Mouse (Mus musculus): ENCODE results near the gene Acot11. TPM values are rescaled to one million over a fixed set of nuclear protein-coding genes. Genes with fewer than 3 reads are reported as not detected.

Acot11 gene
- polyA plus RNA-seq (2014; fragmentation: Illumina TruSeq; extraction: RNeasy Lipid Tissue Mini Kit (QIAGEN cat#74804); ENCODE audit: low read depth, low replicate concordance) = 0.17 TPM

GRCm38 (mm10) chr4:106804910-106805274 is at the start of gene Acot11:
Gene Acot11, minus strand, starts transcription at chr4:106804998.

GRCm38 (mm10) chr4:106733636-106734035 is 71.2 kb downstream of the Acot11 start, which contains the start of gene Fam151a:
Gene Fam151a, plus strand, starts transcription at chr4:106733889.

GRCm38 (mm10) chr4:106730814-106731213 is 74.0 kb downstream of the Acot11 start, which contains the start of gene Mroh7:
Gene Mroh7, minus strand, starts transcription at chr4:106730925.

Other genes with a start within 250 kb of the Acot11 start
- gene Dhcr24, start 244.0 kb downstream of the Acot11 start, polyA plus RNA-seq (2014; fragmentation: Illumina TruSeq; extraction: RNeasy Lipid Tissue Mini Kit (QIAGEN cat#74804); ENCODE audit: low read depth, low replicate concordance) = 2.3 TPM
- gene Lexm, start 187.8 kb downstream of the Acot11 start, polyA plus RNA-seq (2014; fragmentation: Illumina TruSeq; extraction: RNeasy Lipid Tissue Mini Kit (QIAGEN cat#74804); ENCODE audit: low read depth, low replicate concordance) = 33.7 TPM
- not detected for gene Ttc22, start 182.6 kb downstream of the Acot11 start, polyA plus RNA-seq (2014; fragmentation: Illumina TruSeq; extraction: RNeasy Lipid Tissue Mini Kit (QIAGEN cat#74804); ENCODE audit: low read depth, low replicate concordance)
- gene Pars2, start 153.9 kb downstream of the Acot11 start, polyA plus RNA-seq (2014; fragmentation: Illumina TruSeq; extraction: RNeasy Lipid Tissue Mini Kit (QIAGEN cat#74804); ENCODE audit: low read depth, low replicate concordance) = 0.60 TPM
- gene Ttc4, start 126.1 kb downstream of the Acot11 start, polyA plus RNA-seq (2014; fragmentation: Illumina TruSeq; extraction: RNeasy Lipid Tissue Mini Kit (QIAGEN cat#74804); ENCODE audit: low read depth, low replicate concordance) = 142 TPM
- 34.2 TPM for gene Mroh7, start 74.1 kb downstream of the Acot11 start, polyA plus RNA-seq (2014; fragmentation: Illumina TruSeq; extraction: RNeasy Lipid Tissue Mini Kit (QIAGEN cat#74804); ENCODE audit: low read depth, low replicate concordance)
- not detected for gene Fam151a, start 71.1 kb downstream of the Acot11 start, polyA plus RNA-seq (2014; fragmentation: Illumina TruSeq; extraction: RNeasy Lipid Tissue Mini Kit (QIAGEN cat#74804); ENCODE audit: low read depth, low replicate concordance)
- gene Ssbp3, start 105.7 kb upstream of the Acot11 start, polyA plus RNA-seq (2014; fragmentation: Illumina TruSeq; extraction: RNeasy Lipid Tissue Mini Kit (QIAGEN cat#74804); ENCODE audit: low read depth, low replicate concordance) = 14.4 TPM